Mouse (Mus musculus): ENCODE results near the gene Diaph2. TPM values are rescaled to one million over a fixed set of nuclear protein-coding genes. Genes with fewer than 3 reads are reported as not detected.
A peak's percentile ranks its signal among the peaks of the same experiment; 100 is the strongest.
"Not testable (repeated sequence)": the region's sequence is repeated elsewhere in the genome, so short reads cannot be mapped to it uniquely, and the experiment has no call there.

Diaph2 gene
- polyA plus RNA-seq, 1 experiment from 2014 or later: 5.0 TPM

GRCm38 (mm10) chrX:129776761-129777160 lies 27.2 kb downstream of the Diaph2 start:
- no peak overlapping the region for H3K27ac ChIP-seq (ENCODE audit: low read length)
- no peaks in the 10 kb centered on the region for H3K27me3 ChIP-seq (ENCODE audit: control insufficient read depth, insufficient read depth, low read length)
- no peaks in the 10 kb centered on the region for H3K9me3 ChIP-seq (replicated peaks; ENCODE audit: control insufficient read depth, low read length)
- no peak overlapping the region for H3K4me2 ChIP-seq (ENCODE audit: low read depth, low read length)
- no peak overlapping the region for H3K9ac ChIP-seq (ENCODE audit: low read length)
- H3K36me3 ChIP-seq (ENCODE audit: control insufficient read depth, insufficient read depth): no peaks in the 10 kb centered on the region
- H3K4me1 ChIP-seq (ENCODE audit: control insufficient read depth, insufficient read depth, low read length): no peaks in the 10 kb centered on the region
- no peak overlapping the region for H3K4me3 ChIP-seq (ENCODE audit: low read length)
- no peak for ATAC-seq (replicated peaks; ENCODE audit: extremely low read depth, insufficient read depth, low FRiP score)
- 81% methylated on average over 1 of the region's 1 CpGs for WGBS

- WGBS: 58% methylated on average over 4 of the region's 4 CpGs
- no peaks in the 10 kb centered on the region for H3K9me3 ChIP-seq (replicated peaks; ENCODE audit: control insufficient read depth, low read length)
- no peak overlapping the region for H3K27ac ChIP-seq (ENCODE audit: low read length)
- no peak overlapping the region for H3K4me3 ChIP-seq (ENCODE audit: low read length)
- no peaks in the 10 kb centered on the region for H3K4me1 ChIP-seq (ENCODE audit: control insufficient read depth, insufficient read depth, low read length)
- no peak overlapping the region for H3K9ac ChIP-seq (ENCODE audit: low read length)
- no peak for ATAC-seq (replicated peaks; ENCODE audit: extremely low read depth, insufficient read depth, low FRiP score)
- no peaks in the 10 kb centered on the region for H3K36me3 ChIP-seq (ENCODE audit: control insufficient read depth, insufficient read depth)
- H3K4me2 ChIP-seq (ENCODE audit: low read depth, low read length): no peak overlapping the region
- H3K27me3 ChIP-seq (ENCODE audit: control insufficient read depth, insufficient read depth, low read length): no peaks in the 10 kb centered on the region
Observed at GRCm38 (mm10) chrX:129777404-129777962, 27.9 kb downstream of the Diaph2 start.

- ATAC-seq (replicated peaks; ENCODE audit: extremely low read depth, insufficient read depth, low FRiP score): no peak
- no peak overlapping the region for H3K9ac ChIP-seq (ENCODE audit: low read length)
- no peaks in the 10 kb centered on the region for H3K36me3 ChIP-seq (ENCODE audit: control insufficient read depth, insufficient read depth)
- WGBS: 69% methylated on average over 2 of the region's 2 CpGs
- H3K4me1 ChIP-seq (ENCODE audit: control insufficient read depth, insufficient read depth, low read length): no peaks in the 10 kb centered on the region
- no peaks in the 10 kb centered on the region for H3K9me3 ChIP-seq (replicated peaks; ENCODE audit: control insufficient read depth, low read length)
- H3K27ac ChIP-seq (ENCODE audit: low read length): no peak overlapping the region
- no peak overlapping the region for H3K4me2 ChIP-seq (ENCODE audit: low read depth, low read length)
- H3K27me3 ChIP-seq (ENCODE audit: control insufficient read depth, insufficient read depth, low read length): no peaks in the 10 kb centered on the region
- H3K4me3 ChIP-seq (ENCODE audit: low read length): no peak overlapping the region
Observed at GRCm38 (mm10) chrX:129781844-129782243, 32.3 kb downstream of the Diaph2 start.

- Histone ChIP-seq H3K36me3 (ENCODE audit: control insufficient read depth, insufficient read depth) (no peaks in the 10 kb centered on the region), H3K4me2 (ENCODE audit: low read depth, low read length) (no peak overlapping the region), H3K27me3 (ENCODE audit: control insufficient read depth, insufficient read depth, low read length) (no peaks in the 10 kb centered on the region), H3K9ac (ENCODE audit: low read length) (no peak overlapping the region), H3K4me3 (ENCODE audit: low read length) (no peak overlapping the region), H3K27ac (ENCODE audit: low read length) (no peak overlapping the region), H3K9me3 (replicated peaks; ENCODE audit: control insufficient read depth, low read length) (no peaks in the 10 kb centered on the region), H3K4me1 (ENCODE audit: control insufficient read depth, insufficient read depth, low read length) (no peaks in the 10 kb centered on the region)
- no peak for ATAC-seq (replicated peaks; ENCODE audit: extremely low read depth, insufficient read depth, low FRiP score)
- 83% methylated on average over 5 of the region's 5 CpGs for WGBS
Observed at GRCm38 (mm10) chrX:129784062-129784461, 34.5 kb downstream of the Diaph2 start.

- ATAC-seq (replicated peaks; ENCODE audit: extremely low read depth, insufficient read depth, low FRiP score): peak; percentile 45; the same call in 1 of the 2 replicates
- not testable (repeated sequence) for H3K4me1 ChIP-seq (ENCODE audit: control insufficient read depth, insufficient read depth, low read length); H3K9me3 ChIP-seq (replicated peaks; ENCODE audit: control insufficient read depth, low read length); H3K27me3 ChIP-seq (ENCODE audit: control insufficient read depth, insufficient read depth, low read length); H3K4me3 ChIP-seq (ENCODE audit: low read length); H3K36me3 ChIP-seq (ENCODE audit: control insufficient read depth, insufficient read depth); H3K4me2 ChIP-seq (ENCODE audit: low read depth, low read length); H3K9ac ChIP-seq (ENCODE audit: low read length)
- WGBS: 51% methylated on average over 2 of the region's 2 CpGs
- 0 out of 2 replicates have a peak overlapping the region, but pooled peaks have one; percentile 14 for H3K27ac ChIP-seq (ENCODE audit: low read length)
Observed at GRCm38 (mm10) chrX:129799920-129800319, 50.4 kb downstream of the Diaph2 start.

- no peak for ATAC-seq (replicated peaks; ENCODE audit: extremely low read depth, insufficient read depth, low FRiP score)
- H3K9ac ChIP-seq (ENCODE audit: low read length): no peak overlapping the region
- no peaks in the 10 kb centered on the region for H3K9me3 ChIP-seq (replicated peaks; ENCODE audit: control insufficient read depth, low read length)
- H3K4me2 ChIP-seq (ENCODE audit: low read depth, low read length): no peak overlapping the region
- no peaks in the 10 kb centered on the region for H3K36me3 ChIP-seq (ENCODE audit: control insufficient read depth, insufficient read depth)
- H3K27ac ChIP-seq (ENCODE audit: low read length): no peak overlapping the region
- WGBS: 44% methylated on average over 2 of the region's 2 CpGs
- H3K27me3 ChIP-seq (ENCODE audit: control insufficient read depth, insufficient read depth, low read length): no peaks in the 10 kb centered on the region
- no peak overlapping the region for H3K4me3 ChIP-seq (ENCODE audit: low read length)
- H3K4me1 ChIP-seq (ENCODE audit: control insufficient read depth, insufficient read depth, low read length): no peaks in the 10 kb centered on the region
Observed at GRCm38 (mm10) chrX:129831903-129832302, 82.4 kb downstream of the Diaph2 start.

- no peaks in the 10 kb centered on the region for H3K9me3 ChIP-seq (replicated peaks; ENCODE audit: control insufficient read depth, low read length)
- H3K36me3 ChIP-seq (ENCODE audit: control insufficient read depth, insufficient read depth): no peaks in the 10 kb centered on the region
- H3K9ac ChIP-seq (ENCODE audit: low read length): no peak overlapping the region
- no peaks in the 10 kb centered on the region for H3K27me3 ChIP-seq (ENCODE audit: control insufficient read depth, insufficient read depth, low read length)
- no peaks in the 10 kb centered on the region for H3K4me1 ChIP-seq (ENCODE audit: control insufficient read depth, insufficient read depth, low read length)
- no peak overlapping the region for H3K4me2 ChIP-seq (ENCODE audit: low read depth, low read length)
- ATAC-seq (replicated peaks; ENCODE audit: extremely low read depth, insufficient read depth, low FRiP score): no peak
- no peak overlapping the region for H3K4me3 ChIP-seq (ENCODE audit: low read length)
- no peak overlapping the region for H3K27ac ChIP-seq (ENCODE audit: low read length)
Observed at GRCm38 (mm10) chrX:129833887-129834286, 84.3 kb downstream of the Diaph2 start.

- no peaks in the 10 kb centered on the region for H3K27me3 ChIP-seq (ENCODE audit: control insufficient read depth, insufficient read depth, low read length)
- WGBS: 20% methylated on average over 3 of the region's 3 CpGs
- no peak overlapping the region for H3K27ac ChIP-seq (ENCODE audit: low read length)
- H3K9ac ChIP-seq (ENCODE audit: low read length): no peak overlapping the region
- H3K36me3 ChIP-seq (ENCODE audit: control insufficient read depth, insufficient read depth): no peaks in the 10 kb centered on the region
- no peak overlapping the region for H3K4me2 ChIP-seq (ENCODE audit: low read depth, low read length)
- H3K4me1 ChIP-seq (ENCODE audit: control insufficient read depth, insufficient read depth, low read length): no peaks in the 10 kb centered on the region
- ATAC-seq (replicated peaks; ENCODE audit: extremely low read depth, insufficient read depth, low FRiP score): no peak
- H3K9me3 ChIP-seq (replicated peaks; ENCODE audit: control insufficient read depth, low read length): no peaks in the 10 kb centered on the region
- H3K4me3 ChIP-seq (ENCODE audit: low read length): no peak overlapping the region
Observed at GRCm38 (mm10) chrX:129884465-129884864, 134.9 kb downstream of the Diaph2 start.

- no peaks in the 10 kb centered on the region for H3K9me3 ChIP-seq (replicated peaks; ENCODE audit: control insufficient read depth, low read length)
- H3K4me2 ChIP-seq (ENCODE audit: low read depth, low read length): no peak overlapping the region
- WGBS: 85% methylated on average over 2 of the region's 2 CpGs
- no peak overlapping the region for H3K9ac ChIP-seq (ENCODE audit: low read length)
- H3K27me3 ChIP-seq (ENCODE audit: control insufficient read depth, insufficient read depth, low read length): no peaks in the 10 kb centered on the region
- no peak overlapping the region for H3K27ac ChIP-seq (ENCODE audit: low read length)
- no peak for ATAC-seq (replicated peaks; ENCODE audit: extremely low read depth, insufficient read depth, low FRiP score)
- no peaks in the 10 kb centered on the region for H3K4me1 ChIP-seq (ENCODE audit: control insufficient read depth, insufficient read depth, low read length)
- no peak overlapping the region for H3K4me3 ChIP-seq (ENCODE audit: low read length)
- no peaks in the 10 kb centered on the region for H3K36me3 ChIP-seq (ENCODE audit: control insufficient read depth, insufficient read depth)
Observed at GRCm38 (mm10) chrX:129925806-129926205, 176.3 kb downstream of the Diaph2 start.
